In genomic region chr11:113678373-113678772, GRCm38 (mm10) we compare ENCODE assay signal across 13 mouse cellular contexts. TPM values are rescaled to one million over a fixed set of nuclear protein-coding genes. Genes with fewer than 3 reads are reported as not detected.
DNase-seq lines count a peak whose midpoint lies in the region; ATAC-seq lines count a peak whose summit lies in the region.
"Had no signal": no experiment of that assay in that cellular context is flagged by ENCODE, and none has a peak within 500 bp of the region (broad histone marks: within the 10 kb centered on the region; RNA-seq: fewer than 3 reads in every experiment).

No protein-coding gene starts in this region.

- peak overlapping the region; percentile 34; the same call in 1 of the 2 replicates for H3K4me2 ChIP-seq in heart, embryonic 11.5 days
- H3K4me2 ChIP-seq in midbrain, embryonic 12.5 days (replicated peaks), result no peak overlapping the region
- no peak overlapping the region for H3K4me2 ChIP-seq in stomach, embryonic 15.5 days

- no peaks in the 10 kb centered on the region for H3K27me3 ChIP-seq in heart, embryonic 11.5 days (ENCODE audit: control insufficient read depth, insufficient read depth, low read length)
- H3K27me3 ChIP-seq in midbrain, embryonic 12.5 days, result no peaks in the 10 kb centered on the region
- no peaks in the 10 kb centered on the region for H3K27me3 ChIP-seq in midbrain, embryonic 10.5 days (ENCODE audit: low read depth, poor library complexity, severe bottlenecking)
- H3K27me3 ChIP-seq in stomach, embryonic 15.5 days (replicated peaks), result no peaks in the 10 kb centered on the region

- DNase-seq in heart, postnatal 36 days, result no peak
- no peak for DNase-seq in midbrain, embryonic 10.5 days (ENCODE audit: low spot score)
- peak; percentile 22 for DNase-seq in heart, postnatal 4 days
- no peak for DNase-seq in left cerebral cortex, postnatal 36 days (ENCODE audit: low spot score in 2 of 2)
- no peak for DNase-seq in ovary, postnatal 10 days (ENCODE audit: low spot score)
- DNase-seq: adrenal gland, adult 2 months; cerebellum, adult 9-11 months; right cerebral cortex, postnatal 25 days had no signal

- no peak for ATAC-seq in heart, embryonic 11.5 days (replicated peaks; ENCODE audit: insufficient number of reproducible peaks, low FRiP score, low TSS enrichment)
- ATAC-seq in midbrain, embryonic 12.5 days (ENCODE audit: low FRiP score, low read depth), result no peak
- no peak for ATAC-seq in stomach, embryonic 15.5 days (ENCODE audit: insufficient read depth, low FRiP score, low read depth)

- WGBS in heart, embryonic 11.5 days (ENCODE audit: insufficient replicate concordance), result 77% methylated on average over 8 of the region's 8 CpGs
- WGBS in midbrain, embryonic 12.5 days, result 89% methylated on average over 8 of the region's 8 CpGs
- 92% methylated on average over 8 of the region's 8 CpGs for WGBS in midbrain, embryonic 10.5 days
- WGBS in stomach, embryonic 15.5 days, result 83% methylated on average over 8 of the region's 8 CpGs

- H3K4me1 ChIP-seq in heart, embryonic 11.5 days (ENCODE audit: control insufficient read depth, insufficient read depth, low read length), result peaks cover 32% of the 10 kb centered on the region
- H3K4me1 ChIP-seq in midbrain, embryonic 12.5 days, result peaks cover 26% of the 10 kb centered on the region
- peaks cover 22% of the 10 kb centered on the region for H3K4me1 ChIP-seq in midbrain, embryonic 10.5 days
- H3K4me1 ChIP-seq in stomach, embryonic 15.5 days, result 0 out of 2 replicates have a peak, but pooled peaks cover 4% of the 10 kb centered on the region

- peaks cover 4% of the 10 kb centered on the region; the same call in 1 of the 2 replicates for H3K36me3 ChIP-seq in heart, embryonic 11.5 days (ENCODE audit: control insufficient read depth, insufficient read depth, low read length)
- H3K36me3 ChIP-seq in midbrain, embryonic 12.5 days, result peaks cover 20% of the 10 kb centered on the region
- peaks cover 45% of the 10 kb centered on the region for H3K36me3 ChIP-seq in midbrain, embryonic 10.5 days
- peaks cover 16% of the 10 kb centered on the region; the same call in 1 of the 2 replicates for H3K36me3 ChIP-seq in stomach, embryonic 15.5 days

- intact Hi-C loops in heart, postnatal 36 days (cut with DNase I), result no loop called here
- intact Hi-C loops in left cerebral cortex, postnatal 36 days (cut with DNase I), result no loop called here

- H3K9me3 ChIP-seq in heart, embryonic 11.5 days (replicated peaks; ENCODE audit: control insufficient read depth, low read length), result no peaks in the 10 kb centered on the region
- no peaks in the 10 kb centered on the region for H3K9me3 ChIP-seq in midbrain, embryonic 12.5 days
- no peaks in the 10 kb centered on the region for H3K9me3 ChIP-seq in midbrain, embryonic 10.5 days (replicated peaks)
- no peaks in the 10 kb centered on the region for H3K9me3 ChIP-seq in stomach, embryonic 15.5 days

- H3K9ac ChIP-seq in heart, embryonic 11.5 days (ENCODE audit: low read depth, low read length), result peak overlapping the region; percentile 61
- H3K9ac ChIP-seq in midbrain, embryonic 12.5 days (replicated peaks), result 0 out of 2 replicates have a peak overlapping the region, but pooled peaks have one; percentile 15
- H3K9ac ChIP-seq in stomach, embryonic 15.5 days, result no peak overlapping the region

- peak overlapping the region; percentile 82 for H3K27ac ChIP-seq in heart, embryonic 11.5 days (ENCODE audit: low read depth, low read length)
- H3K27ac ChIP-seq in midbrain, embryonic 12.5 days (replicated peaks), result no peak overlapping the region
- H3K27ac ChIP-seq in midbrain, embryonic 10.5 days (replicated peaks), result no peak overlapping the region
- 0 out of 2 replicates have a peak overlapping the region, but pooled peaks have one; percentile 22 for H3K27ac ChIP-seq in stomach, embryonic 15.5 days

- H3K4me3 ChIP-seq in heart, embryonic 11.5 days (ENCODE audit: low read depth, low read length), result no peak overlapping the region
- H3K4me3 ChIP-seq in midbrain, embryonic 12.5 days, result no peak overlapping the region
- H3K4me3 ChIP-seq in midbrain, embryonic 10.5 days, result no peak overlapping the region
- H3K4me3 ChIP-seq in stomach, embryonic 15.5 days (replicated peaks), result no peak overlapping the region

RNA-seq across cellular contexts. Expression of gene Fam104a, which starts 5.6 kb away (rescaled TPM):
- polyA plus RNA-seq in heart, embryonic 11.5 days (2014; fragmentation: Nextera tagmentation; extraction: Ambion mirVana), result 53.1 and 54.7 TPM in 2 replicates
- 10 to 100 TPM; 14.9 to 15.6 TPM for total RNA-seq in heart, postnatal 36 days (2021)
- 49.5 and 50.5 TPM in 2 replicates for polyA plus RNA-seq in midbrain, embryonic 12.5 days (2016; fragmentation: Nextera tagmentation; extraction: Ambion mirVana)
- polyA plus RNA-seq in midbrain, embryonic 10.5 days (2016; fragmentation: Nextera tagmentation; extraction: Ambion mirVana), result 60.5 and 60.9 TPM in 2 replicates
- total RNA-seq in heart, postnatal 4 days (2021), result 10 to 100 TPM; 25.2 to 27.3 TPM
- polyA plus RNA-seq in stomach, embryonic 15.5 days (2015; fragmentation: Nextera tagmentation; extraction: Ambion mirVana), result 43.8 and 49.8 TPM in 2 replicates
- total RNA-seq in left cerebral cortex, postnatal 36 days (2021), result 10 to 100 TPM; 28.3 to 31.6 TPM

RNA-seq across cellular contexts. Expression of gene D11Wsu47e, which starts 5.8 kb away (rescaled TPM):
- polyA plus RNA-seq in heart, embryonic 11.5 days (2014; fragmentation: Nextera tagmentation; extraction: Ambion mirVana), result 18.1 and 18.7 TPM in 2 replicates
- 1 to 10 TPM; 6.3 to 8.2 TPM for total RNA-seq in heart, postnatal 36 days (2021)
- polyA plus RNA-seq in midbrain, embryonic 12.5 days (2016; fragmentation: Nextera tagmentation; extraction: Ambion mirVana), result 24.3 and 26.2 TPM in 2 replicates
- polyA plus RNA-seq in midbrain, embryonic 10.5 days (2016; fragmentation: Nextera tagmentation; extraction: Ambion mirVana), result 25.0 and 26.4 TPM in 2 replicates
- total RNA-seq in heart, postnatal 4 days (2021), result 1 to 10 TPM; 9.1 to 9.9 TPM
- polyA plus RNA-seq in stomach, embryonic 15.5 days (2015; fragmentation: Nextera tagmentation; extraction: Ambion mirVana), result 20.0 and 20.7 TPM in 2 replicates
- 10 to 100 TPM; 11.5 to 14.9 TPM for total RNA-seq in left cerebral cortex, postnatal 36 days (2021)

RNA-seq across cellular contexts. Expression of gene Slc39a11, which starts 28.5 kb away (rescaled TPM):
- 17.1 and 18.7 TPM in 2 replicates for polyA plus RNA-seq in heart, embryonic 11.5 days (2014; fragmentation: Nextera tagmentation; extraction: Ambion mirVana)
- 1 to 10 TPM; 2.6 to 3.9 TPM for total RNA-seq in heart, postnatal 36 days (2021)
- 23.0 and 26.1 TPM in 2 replicates for polyA plus RNA-seq in midbrain, embryonic 12.5 days (2016; fragmentation: Nextera tagmentation; extraction: Ambion mirVana)
- 20.4 and 20.7 TPM in 2 replicates for polyA plus RNA-seq in midbrain, embryonic 10.5 days (2016; fragmentation: Nextera tagmentation; extraction: Ambion mirVana)
- total RNA-seq in heart, postnatal 4 days (2021), result 1 to 10 TPM; 8.2 to 9.5 TPM
- polyA plus RNA-seq in stomach, embryonic 15.5 days (2015; fragmentation: Nextera tagmentation; extraction: Ambion mirVana), result 37.1 and 46.6 TPM in 2 replicates
- total RNA-seq in left cerebral cortex, postnatal 36 days (2021), result 10 to 100 TPM; 13.6 to 15.9 TPM

RNA-seq across cellular contexts. Expression of gene Cog1, which starts 29.4 kb away (rescaled TPM):
- 19.2 and 19.4 TPM in 2 replicates for polyA plus RNA-seq in heart, embryonic 11.5 days (2014; fragmentation: Nextera tagmentation; extraction: Ambion mirVana)
- 10 to 100 TPM; 17.6 to 18.3 TPM for total RNA-seq in heart, postnatal 36 days (2021)
- polyA plus RNA-seq in midbrain, embryonic 12.5 days (2016; fragmentation: Nextera tagmentation; extraction: Ambion mirVana), result 36.8 and 39.6 TPM in 2 replicates
- 23.1 and 29.9 TPM in 2 replicates for polyA plus RNA-seq in midbrain, embryonic 10.5 days (2016; fragmentation: Nextera tagmentation; extraction: Ambion mirVana)
- 10 to 100 TPM; 17.5 to 19.5 TPM for total RNA-seq in heart, postnatal 4 days (2021)
- polyA plus RNA-seq in stomach, embryonic 15.5 days (2015; fragmentation: Nextera tagmentation; extraction: Ambion mirVana), result 23.1 and 25.3 TPM in 2 replicates
- total RNA-seq in left cerebral cortex, postnatal 36 days (2021), result 10 to 100 TPM; 42.8 to 47.8 TPM

RNA-seq across cellular contexts. Expression of gene Cpsf4l, which starts 31.4 kb away (rescaled TPM):
- 0.23 and 0.30 TPM in 2 replicates for polyA plus RNA-seq in heart, embryonic 11.5 days (2014; fragmentation: Nextera tagmentation; extraction: Ambion mirVana)
- not detected for total RNA-seq in heart, postnatal 36 days (2021)
- polyA plus RNA-seq in midbrain, embryonic 12.5 days (2016; fragmentation: Nextera tagmentation; extraction: Ambion mirVana), result 0.48 and 0.50 TPM in 2 replicates
- polyA plus RNA-seq in midbrain, embryonic 10.5 days (2016; fragmentation: Nextera tagmentation; extraction: Ambion mirVana), result 0.37 and 0.51 TPM in 2 replicates
- not detected for total RNA-seq in heart, postnatal 4 days (2021)
- polyA plus RNA-seq in stomach, embryonic 15.5 days (2015; fragmentation: Nextera tagmentation; extraction: Ambion mirVana), result 0.23 and 0.42 TPM in 2 replicates
- total RNA-seq in left cerebral cortex, postnatal 36 days (2021), result not detected
- total RNA-seq: heart, postnatal 10 days; MEL had no signal
- polyA plus RNA-seq: adrenal gland, adult 2 months had no signal

Comparison
In these comparisons a context has a peak if more than half of its experiments do, and no peak if none do; other contexts are left out.
1. H3K27ac ChIP-seq: peak in heart, embryonic 11.5 days (single experiment) and stomach, embryonic 15.5 days (single experiment); none in midbrain, embryonic 12.5 days (single experiment) and midbrain, embryonic 10.5 days (single experiment).